Mouse (Mus musculus): ENCODE results near the gene Alpl.

GRCm38 (mm10) chr4:137814140-137814539, 18.0 kb upstream of the Alpl start:
- TF ChIP-seq GATA1 (IDR thresholded peaks at IDR 0.05; ENCODE audit: low read length) (no peak), TAL1 (IDR thresholded peaks at IDR 0.05; ENCODE audit: low read length) (no peak)

Measured in erythroblast, embryonic 14.5 days (primary cell).